Mouse (Mus musculus): Measurements from ENCODE around the gene Crk. TPM values are rescaled to one million over a fixed set of nuclear protein-coding genes. Genes with fewer than 3 reads are reported as not detected.

Gene Crk
- polyA plus RNA-seq, 1 experiment from 2014 or later = 117 TPM

GRCm38 (mm10) chr11:75650958-75651425, 28.1 kb upstream of the Crk start:
- Histone ChIP-seq H3K4me3 (peak overlapping the region; percentile 48), H3K36me3 (replicated peaks) (no peaks in the 10 kb centered on the region), H3K27me3 (replicated peaks) (peaks cover 32% of the 10 kb centered on the region), H3K4me1 (peaks cover 35% of the 10 kb centered on the region), H3K9ac (peak overlapping the region; percentile 59; the same call in 1 of the 2 replicates), H3K9me3 (no peaks in the 10 kb centered on the region), H3K27ac (peak overlapping the region; percentile 57; the same call in 1 of the 2 replicates), H3K4me2 (peak overlapping the region; percentile 93)
- 47% methylated on average over 13 of the region's 13 CpGs for WGBS
- no peak for ATAC-seq (replicated peaks)

- H3K4me3 ChIP-seq = peak overlapping the region; percentile 48
- H3K9me3 ChIP-seq = no peaks in the 10 kb centered on the region
- peaks cover 32% of the 10 kb centered on the region for H3K27me3 ChIP-seq (replicated peaks)
- H3K27ac ChIP-seq = peak overlapping the region; percentile 57
- H3K4me1 ChIP-seq = peaks cover 42% of the 10 kb centered on the region
- WGBS = under 1% methylated on average over 54 of the region's 54 CpGs
- H3K9ac ChIP-seq = peak overlapping the region; percentile 59
- ATAC-seq (replicated peaks) = peak; percentile 57
- H3K4me2 ChIP-seq = peak overlapping the region; percentile 93
- H3K36me3 ChIP-seq (replicated peaks) = no peaks in the 10 kb centered on the region
Measured at GRCm38 (mm10) chr11:75651426-75652221, 27.4 kb upstream of the Crk start.

DNA sequence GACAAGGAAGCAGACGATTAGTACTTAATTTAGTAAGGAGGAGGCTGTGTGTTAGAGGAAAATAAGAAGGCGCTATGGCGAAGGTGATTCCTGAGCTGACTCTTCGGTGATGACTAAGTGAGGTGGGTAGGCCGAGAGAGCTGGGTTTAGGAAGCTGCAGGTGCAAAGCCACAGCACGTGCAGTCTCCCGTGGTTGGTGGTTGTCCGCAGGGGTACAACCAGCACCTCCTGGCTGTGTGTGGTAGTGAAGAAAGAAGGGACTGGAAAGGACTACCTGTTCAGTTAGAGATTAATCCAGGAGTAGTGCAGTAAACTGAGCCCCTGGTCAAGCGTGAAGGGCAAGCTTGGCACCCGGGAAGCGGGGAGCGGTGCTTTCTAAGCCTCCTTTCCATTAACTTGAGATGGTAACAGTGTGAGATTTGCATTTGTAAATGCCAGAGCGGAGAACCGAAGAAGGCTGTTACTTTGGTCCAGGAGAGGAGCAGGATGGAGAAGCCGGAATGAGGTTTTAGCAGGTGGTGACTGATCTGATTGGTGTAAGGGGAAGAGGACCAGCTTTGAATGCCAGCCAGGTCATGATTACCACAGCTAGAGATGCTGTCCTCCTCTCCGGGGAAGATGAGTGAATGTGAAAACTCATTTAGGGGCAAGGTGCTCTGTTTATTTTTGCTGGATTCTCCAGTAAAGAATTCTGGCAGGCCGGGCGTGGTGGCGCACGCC, 26.7 kb upstream of the Crk start:
- no peaks in the 10 kb centered on the region for H3K36me3 ChIP-seq (replicated peaks)
- peak overlapping the region; percentile 59 for H3K9ac ChIP-seq
- H3K27ac ChIP-seq = no peak overlapping the region
- H3K4me2 ChIP-seq = peak overlapping the region; percentile 93
- WGBS = 21% methylated on average over 20 of the region's 20 CpGs
- peaks cover 32% of the 10 kb centered on the region for H3K27me3 ChIP-seq (replicated peaks)
- ATAC-seq (replicated peaks) = no peak
- H3K4me1 ChIP-seq = peaks cover 43% of the 10 kb centered on the region
- no peaks in the 10 kb centered on the region for H3K9me3 ChIP-seq
- peak overlapping the region; percentile 48 for H3K4me3 ChIP-seq

- Histone ChIP-seq H3K4me1 (peaks cover 43% of the 10 kb centered on the region), H3K27ac (no peak overlapping the region), H3K4me2 (peak overlapping the region; percentile 83; the same call in 1 of the 2 replicates), H3K27me3 (replicated peaks) (peaks cover 32% of the 10 kb centered on the region), H3K4me3 (peak overlapping the region; percentile 46), H3K9me3 (no peaks in the 10 kb centered on the region), H3K36me3 (replicated peaks) (no peaks in the 10 kb centered on the region), H3K9ac (no peak overlapping the region)
- 31% methylated on average over 14 of the region's 14 CpGs for WGBS
- ATAC-seq (replicated peaks) = no peak
Measured at GRCm38 (mm10) chr11:75652942-75653684, 25.9 kb upstream of the Crk start.

DNA sequence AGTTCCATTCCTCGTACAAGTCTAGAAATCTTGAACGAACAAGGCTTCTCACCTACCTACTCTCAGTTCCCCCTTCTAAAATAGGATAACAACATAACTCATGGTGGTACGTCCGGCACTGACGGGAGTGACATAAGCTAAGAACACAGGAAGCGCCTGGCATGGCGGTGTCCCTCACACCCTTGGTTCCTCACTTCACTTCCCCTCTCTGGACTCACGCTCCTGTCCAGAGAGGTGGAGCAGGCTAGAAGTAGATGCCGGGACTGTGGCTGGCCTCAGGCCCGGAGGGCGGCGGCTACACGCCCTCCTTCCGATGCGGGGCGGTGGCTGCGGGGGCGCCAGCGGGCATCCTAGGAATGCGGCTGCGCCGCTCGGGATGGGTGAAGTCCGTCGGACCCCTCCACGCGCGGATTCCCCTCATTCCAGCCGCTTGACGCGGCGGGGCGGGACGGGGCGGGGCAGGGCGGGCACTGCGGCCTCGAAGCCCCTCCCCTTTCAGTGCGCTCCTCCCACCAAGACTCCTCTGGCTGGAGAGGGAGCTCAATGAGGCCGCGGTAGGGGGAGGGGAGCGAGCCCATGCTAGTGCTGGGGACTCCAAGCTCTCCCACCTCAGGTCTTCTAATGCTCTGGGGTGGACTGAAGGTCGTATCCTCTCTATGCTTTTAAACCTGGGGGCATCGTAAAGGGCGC, 25.1 kb upstream of the Crk start:
- Histone ChIP-seq H3K9me3 (no peaks in the 10 kb centered on the region), H3K27ac (no peak overlapping the region), H3K27me3 (replicated peaks) (peaks cover 32% of the 10 kb centered on the region), H3K4me1 (peaks cover 43% of the 10 kb centered on the region), H3K9ac (peak overlapping the region; percentile 36), H3K36me3 (replicated peaks) (no peaks in the 10 kb centered on the region), H3K4me3 (peak overlapping the region; percentile 46), H3K4me2 (peak overlapping the region; percentile 83)
- WGBS = 2% methylated on average over 31 of the region's 45 CpGs
- peak; percentile 40 for ATAC-seq (replicated peaks)

GRCm38 (mm10) chr11:75654471-75655390, 24.3 kb upstream of the Crk start:
- H3K4me3 ChIP-seq = peak overlapping the region; percentile 69
- 43% methylated on average over 25 of the region's 25 CpGs for WGBS
- peaks cover 43% of the 10 kb centered on the region for H3K4me1 ChIP-seq
- no peak for ATAC-seq (replicated peaks)
- H3K27me3 ChIP-seq (replicated peaks) = peaks cover 32% of the 10 kb centered on the region
- H3K27ac ChIP-seq = no peak overlapping the region
- peak overlapping the region; percentile 83 for H3K4me2 ChIP-seq
- H3K9me3 ChIP-seq = no peaks in the 10 kb centered on the region
- H3K36me3 ChIP-seq (replicated peaks) = no peaks in the 10 kb centered on the region
- peak overlapping the region; percentile 36; the same call in 1 of the 2 replicates for H3K9ac ChIP-seq

- ATAC-seq (replicated peaks) = no peak
- Histone ChIP-seq H3K27ac (no peak overlapping the region), H3K4me1 (peaks cover 43% of the 10 kb centered on the region)
Measured at GRCm38 (mm10) chr11:75655621-75656545, 23.2 kb upstream of the Crk start.

GRCm38 (mm10) chr11:75656621-75657590, 22.2 kb upstream of the Crk start:
- H3K27me3 ChIP-seq (replicated peaks) = peaks cover 32% of the 10 kb centered on the region
- no peaks in the 10 kb centered on the region for H3K9me3 ChIP-seq
- no peak for ATAC-seq (replicated peaks)
- 61% methylated on average over 20 of the region's 20 CpGs for WGBS
- H3K36me3 ChIP-seq (replicated peaks) = no peaks in the 10 kb centered on the region
- H3K4me1 ChIP-seq = peaks cover 34% of the 10 kb centered on the region
- no peak overlapping the region for H3K9ac ChIP-seq
- no peak overlapping the region for H3K27ac ChIP-seq
- peak overlapping the region; percentile 98 for H3K4me2 ChIP-seq
- peak overlapping the region; percentile 69 for H3K4me3 ChIP-seq

More at GRCm38 (mm10) chr11:75655621-75656545, 23.2 kb upstream of the Crk start:
- 2% methylated on average over 78 of the region's 78 CpGs for WGBS
- Histone ChIP-seq H3K36me3 (replicated peaks) (no peaks in the 10 kb centered on the region), H3K27me3 (replicated peaks) (peaks cover 32% of the 10 kb centered on the region), H3K9me3 (no peaks in the 10 kb centered on the region), H3K4me2 (peak overlapping the region; percentile 98), H3K4me3 (peak overlapping the region; percentile 69), H3K9ac (peak overlapping the region; percentile 54)

- H3K27ac ChIP-seq = no peak overlapping the region
- no peak for ATAC-seq (replicated peaks)
- no peak overlapping the region for H3K9ac ChIP-seq
- no peak overlapping the region for H3K4me2 ChIP-seq
- H3K36me3 ChIP-seq (replicated peaks) = no peaks in the 10 kb centered on the region
- no peaks in the 10 kb centered on the region for H3K9me3 ChIP-seq
- no peak overlapping the region for H3K4me3 ChIP-seq
- peaks cover 25% of the 10 kb centered on the region for H3K27me3 ChIP-seq (replicated peaks)
- H3K4me1 ChIP-seq = peaks cover 24% of the 10 kb centered on the region
Measured at GRCm38 (mm10) chr11:75657841-75658240, 21.2 kb upstream of the Crk start.

Measured in midbrain, embryonic 15.5 days (tissue).